Mouse (Mus musculus) thymus, adult 2 months (tissue): ENCODE results near the gene Sdhaf3. TPM values are rescaled to one million over a fixed set of nuclear protein-coding genes. Genes with fewer than 3 reads are reported as not detected.
"Not testable (repeated sequence)": the region's sequence is repeated elsewhere in the genome, so short reads cannot be mapped to it uniquely, and the experiment has no call there.

Experiments
- DNase-seq: peaks from one replicate; pipeline ENCODE4 v3.0.0; 2021
- H3K27ac ChIP-seq: fragments of 200-500 bp; 2 replicates; pipeline ENCODE4 v1.5.1; 2012; ENCODE audit warnings: low read length, control low read depth; ENCODE audit not compliant: control insufficient read depth, insufficient read depth
- H3K27me3 ChIP-seq: fragments of 200-500 bp; 2 replicates; pipeline ENCODE4 v1.6.1; 2012; ENCODE audit warnings: mild to moderate bottlenecking, low read length, moderate library complexity, mixed read lengths; ENCODE audit not compliant: control insufficient read depth, insufficient read depth
- H3K36me3 ChIP-seq: fragments of 200-500 bp; 2 replicates; pipeline ENCODE4 v1.6.1; 2012; ENCODE audit warnings: mild to moderate bottlenecking, low read length, moderate library complexity; ENCODE audit not compliant: control insufficient read depth, insufficient read depth
- H3K4me1 ChIP-seq: fragments of 200-500 bp; replicated peaks from 2 replicates; pipeline ENCODE4 v1.6.1; 2012; ENCODE audit warnings: low read length; ENCODE audit not compliant: control insufficient read depth, insufficient read depth
- H3K4me3 ChIP-seq: fragments of 200-500 bp; 2 replicates; pipeline ENCODE4 v1.5.1; 2012; ENCODE audit warnings: mild to moderate bottlenecking, low read length, control low read depth, moderate library complexity; ENCODE audit not compliant: control insufficient read depth, insufficient read depth
- CTCF ChIP-seq: fragments of 200-500 bp; IDR thresholded peaks from 2 replicates; pipeline ENCODE4 v1.5.1; 2012; ENCODE audit warnings: mild to moderate bottlenecking, control low read depth, low read length, moderate library complexity, borderline replicate concordance; ENCODE audit not compliant: control insufficient read depth, poor library complexity, insufficient read depth; ENCODE audit errors: extremely low read depth
- POLR2A ChIP-seq: fragments of 200-500 bp; IDR thresholded peaks from 2 replicates; pipeline ENCODE4 v1.6.1; 2012; ENCODE audit warnings: mild to moderate bottlenecking, low read length, control low read depth, moderate library complexity; ENCODE audit not compliant: control insufficient read depth, poor library complexity, insufficient read depth; ENCODE audit errors: extremely low read depth
- WGBS: fragments of 180-500 bp; shearing (Covaris S2); methylation state at CpG from one replicate; pipeline ENCODE4 v1.1.7; 2018; 5-methylcytosine and 5-hydroxymethylcytosine counted together
- polyA plus RNA-seq: library from polyadenylated mRNA; depleted of rRNA; stranded (reverse); fragments of >200 nt; gene quantifications from 2 replicates; pipeline ENCODE4 v1.2.3, GENCODE M21; 2012

Sdhaf3 gene
- polyA plus RNA-seq, 1 experiment, result 0.31 TPM

- H3K4me3 ChIP-seq, result no peak overlapping the region
- 43% methylated on average over 1 of the region's 1 CpGs for WGBS
- TF ChIP-seq CTCF (no peak), POLR2A (no peak)
- no peak for DNase-seq
- H3K4me1 ChIP-seq, result no peaks in the 10 kb centered on the region
- H3K27ac ChIP-seq, result no peak overlapping the region
- H3K36me3 ChIP-seq, result no peaks in the 10 kb centered on the region
- no peaks in the 10 kb centered on the region for H3K27me3 ChIP-seq
Observed at GRCm38 (mm10) chr6:6925264-6925663, 30.5 kb upstream of the Sdhaf3 start.

GRCm38 (mm10) chr6:6930831-6931230 lies 25.0 kb upstream of the Sdhaf3 start:
- no peak overlapping the region for H3K4me3 ChIP-seq
- no peak overlapping the region for H3K27ac ChIP-seq
- no peaks in the 10 kb centered on the region for H3K36me3 ChIP-seq
- TF ChIP-seq CTCF (no peak), POLR2A (no peak)
- no peaks in the 10 kb centered on the region for H3K27me3 ChIP-seq
- no peak for DNase-seq
- no peaks in the 10 kb centered on the region for H3K4me1 ChIP-seq
- 91% methylated on average over 4 of the region's 4 CpGs for WGBS

DNA sequence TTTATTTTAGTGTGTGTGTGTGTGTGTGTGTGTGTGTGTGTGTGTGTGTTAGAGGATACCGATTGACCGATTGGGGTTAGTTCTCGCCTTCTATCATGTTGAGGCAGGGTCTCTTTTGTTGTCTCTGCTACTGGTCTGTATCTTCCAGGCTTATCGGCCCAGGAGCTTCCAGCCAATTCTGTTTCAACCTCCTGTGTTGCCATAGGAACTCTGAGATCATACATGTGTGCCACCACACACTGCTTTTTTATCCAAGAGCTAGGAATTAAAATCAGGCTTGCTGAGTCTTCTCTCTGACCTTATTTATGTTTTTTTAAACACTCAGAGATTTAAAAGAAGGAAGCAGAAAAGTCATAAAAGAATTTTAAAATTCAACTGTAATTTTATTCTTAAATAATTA lies 24.3 kb upstream of the Sdhaf3 start:
- no peak overlapping the region for H3K4me3 ChIP-seq
- H3K27ac ChIP-seq, result no peak overlapping the region
- DNase-seq, result no peak
- H3K4me1 ChIP-seq, result no peaks in the 10 kb centered on the region
- TF ChIP-seq POLR2A (no peak), CTCF (no peak)
- H3K27me3 ChIP-seq, result no peaks in the 10 kb centered on the region
- no peaks in the 10 kb centered on the region for H3K36me3 ChIP-seq
- WGBS, result 89% methylated on average over 4 of the region's 4 CpGs

GRCm38 (mm10) chr6:6940845-6941244 lies 15.0 kb upstream of the Sdhaf3 start:
- Histone ChIP-seq H3K27ac (no peak overlapping the region), H3K4me3 (no peak overlapping the region), H3K4me1 (no peaks in the 10 kb centered on the region), H3K27me3 (no peaks in the 10 kb centered on the region), H3K36me3 (no peaks in the 10 kb centered on the region)
- WGBS, result 56% methylated on average over 2 of the region's 2 CpGs
- no peak for DNase-seq
- TF ChIP-seq CTCF (no peak), POLR2A (no peak)

DNA sequence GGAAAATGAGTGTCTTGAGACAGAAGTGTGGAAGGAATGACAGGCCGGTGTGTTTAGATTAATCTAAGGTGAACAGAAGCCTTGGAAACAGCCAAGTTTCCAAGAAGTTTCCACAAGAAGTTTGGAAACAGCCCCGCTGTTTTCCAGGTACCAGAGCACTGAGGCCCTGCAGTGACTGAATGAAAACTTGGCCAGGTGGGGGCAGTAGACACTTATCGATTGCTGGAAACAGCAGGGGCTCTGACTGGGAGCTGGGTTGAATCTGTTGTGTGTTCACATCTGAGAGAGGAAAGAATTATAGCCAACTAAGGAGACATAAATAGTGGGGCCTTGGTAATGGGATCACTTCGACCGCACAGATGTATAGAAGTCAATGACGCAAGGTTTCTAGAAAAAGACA lies 13.0 kb upstream of the Sdhaf3 start:
- Histone ChIP-seq H3K27ac (no peak overlapping the region), H3K36me3 (no peaks in the 10 kb centered on the region), H3K4me1 (no peaks in the 10 kb centered on the region), H3K4me3 (no peak overlapping the region), H3K27me3 (no peaks in the 10 kb centered on the region)
- peak; percentile 18 for DNase-seq
- 65% methylated on average over 6 of the region's 6 CpGs for WGBS
- no peak for TF ChIP-seq CTCF
- no peak for TF ChIP-seq POLR2A

- Histone ChIP-seq H3K4me3 (no peak overlapping the region), H3K27me3 (no peaks in the 10 kb centered on the region), H3K36me3 (no peaks in the 10 kb centered on the region), H3K4me1 (no peaks in the 10 kb centered on the region), H3K27ac (no peak overlapping the region)
- no peak for DNase-seq
- 6% methylated on average over 1 of the region's 1 CpGs for WGBS
- TF ChIP-seq CTCF (no peak), POLR2A (no peak)
Observed at GRCm38 (mm10) chr6:6947650-6948049, 8.2 kb upstream of the Sdhaf3 start.

DNA sequence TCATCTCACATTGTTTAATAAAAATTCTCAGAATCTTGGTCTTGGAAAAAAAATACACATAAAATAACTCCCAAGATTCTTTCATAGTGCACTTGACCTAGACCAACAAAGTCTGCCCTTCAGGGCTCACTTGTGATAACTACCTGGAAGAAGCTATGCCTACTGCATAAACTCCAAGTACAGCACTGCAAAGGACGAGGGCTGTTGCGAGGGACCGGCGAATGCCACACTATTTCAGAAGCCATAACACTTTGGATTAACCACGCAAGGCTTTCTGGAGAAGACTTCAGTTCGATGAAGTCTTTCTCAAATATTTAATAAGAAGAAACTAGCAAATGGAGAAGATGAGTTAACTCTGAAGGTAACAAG lies 425 bp upstream of the Sdhaf3 start:
- Histone ChIP-seq H3K27me3 (no peaks in the 10 kb centered on the region), H3K4me1 (no peaks in the 10 kb centered on the region), H3K4me3 (no peak overlapping the region; the same call in 1 of the 2 replicates), H3K36me3 (no peaks in the 10 kb centered on the region), H3K27ac (peak overlapping the region; percentile 33; the same call in 1 of the 2 replicates)
- 45% methylated on average over 6 of the region's 6 CpGs for WGBS
- no peak for TF ChIP-seq POLR2A
- no peak for TF ChIP-seq CTCF
- no peak for DNase-seq

- not testable (repeated sequence) for H3K36me3 ChIP-seq, H3K27me3 ChIP-seq, H3K27ac ChIP-seq, DNase-seq, H3K4me3 ChIP-seq, H3K4me1 ChIP-seq
- WGBS, result 96% methylated on average over 2 of the region's 4 CpGs
Observed at GRCm38 (mm10) chr6:6959234-6959633, 3.4 kb downstream of the Sdhaf3 start.
